Mouse (Mus musculus): Measurements from ENCODE around the gene Trmt44.
"Not testable (repeated sequence)": the region's sequence is repeated elsewhere in the genome, so short reads cannot be mapped to it uniquely, and the experiment has no call there.

Trmt44 gene

DNA sequence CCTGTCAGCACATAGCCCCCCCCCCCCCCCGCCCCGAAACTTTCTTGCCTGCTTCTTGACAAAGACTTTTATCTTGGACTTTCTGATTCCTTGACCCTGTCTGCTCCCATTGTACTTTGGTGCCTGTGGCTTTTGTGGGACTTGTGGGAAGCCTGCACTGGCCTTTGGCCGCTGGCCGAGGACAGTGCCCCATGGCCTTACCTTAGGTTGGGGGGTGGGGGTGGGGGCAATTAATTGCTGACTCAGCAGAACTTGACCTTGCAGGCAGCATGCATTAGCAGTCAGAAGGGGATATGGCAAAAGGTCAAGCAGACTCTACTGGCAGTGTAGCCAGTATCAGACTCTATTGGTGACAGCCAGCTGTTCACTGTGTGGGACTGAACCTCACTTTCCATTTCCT lies 16.6 kb upstream of the Trmt44 start:
- in situ Hi-C loops (cut with MboI, MseI), result loop anchor here (5.0 kb wide), 1 partner anchor 121 kb away; no protein-coding TSS in a partner anchor

DNA sequence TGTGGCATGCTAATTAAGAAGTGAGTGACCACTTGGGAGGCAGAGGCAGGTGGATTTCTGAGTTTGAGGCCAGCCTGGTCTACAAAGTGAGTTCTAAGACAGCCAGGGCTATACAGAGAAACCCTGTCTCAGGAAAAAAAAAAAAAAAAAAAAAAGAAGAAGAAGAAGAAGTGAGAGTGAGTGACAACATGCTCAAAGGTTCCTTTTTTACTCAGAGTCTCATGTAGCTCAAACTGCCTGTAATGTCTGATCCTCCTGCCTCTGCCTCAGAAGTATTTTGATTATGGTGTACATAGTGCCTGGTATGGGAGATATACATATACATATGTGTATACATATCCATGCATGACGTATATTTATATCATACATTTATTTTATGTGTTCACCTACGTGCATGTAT lies 9.4 kb upstream of the Trmt44 start:
- in situ Hi-C loops (cut with MboI, MseI), result not testable (repeated sequence)

DNA sequence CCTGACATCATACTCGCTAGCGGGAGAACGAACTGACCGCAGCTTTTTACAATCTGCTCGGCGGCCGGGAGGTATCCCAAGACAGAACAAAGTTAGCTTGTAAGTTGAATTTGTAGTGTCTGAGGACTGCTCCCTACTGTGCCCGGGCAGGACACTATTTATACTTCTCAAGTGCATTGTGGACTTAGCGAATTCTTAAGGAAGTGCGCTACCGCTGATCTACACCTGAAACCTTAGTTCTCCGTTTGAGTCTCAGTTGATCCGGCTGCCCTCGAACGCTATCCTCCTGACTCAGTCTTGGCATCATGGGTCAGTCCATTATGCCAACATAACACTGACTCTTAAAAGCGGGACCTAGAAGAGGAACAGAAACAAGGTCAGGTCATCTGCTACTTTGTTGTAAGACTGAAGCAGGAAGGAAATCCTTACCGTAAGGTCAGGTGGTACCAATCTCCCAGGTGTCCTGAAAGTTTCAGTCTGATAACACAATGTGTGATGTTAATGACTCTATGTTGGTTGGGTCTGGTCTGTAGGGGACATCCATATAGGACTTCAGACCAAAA lies 8.4 kb upstream of the Trmt44 start:
- in situ Hi-C loops (cut with MboI, MseI), result no loop called here

DNA sequence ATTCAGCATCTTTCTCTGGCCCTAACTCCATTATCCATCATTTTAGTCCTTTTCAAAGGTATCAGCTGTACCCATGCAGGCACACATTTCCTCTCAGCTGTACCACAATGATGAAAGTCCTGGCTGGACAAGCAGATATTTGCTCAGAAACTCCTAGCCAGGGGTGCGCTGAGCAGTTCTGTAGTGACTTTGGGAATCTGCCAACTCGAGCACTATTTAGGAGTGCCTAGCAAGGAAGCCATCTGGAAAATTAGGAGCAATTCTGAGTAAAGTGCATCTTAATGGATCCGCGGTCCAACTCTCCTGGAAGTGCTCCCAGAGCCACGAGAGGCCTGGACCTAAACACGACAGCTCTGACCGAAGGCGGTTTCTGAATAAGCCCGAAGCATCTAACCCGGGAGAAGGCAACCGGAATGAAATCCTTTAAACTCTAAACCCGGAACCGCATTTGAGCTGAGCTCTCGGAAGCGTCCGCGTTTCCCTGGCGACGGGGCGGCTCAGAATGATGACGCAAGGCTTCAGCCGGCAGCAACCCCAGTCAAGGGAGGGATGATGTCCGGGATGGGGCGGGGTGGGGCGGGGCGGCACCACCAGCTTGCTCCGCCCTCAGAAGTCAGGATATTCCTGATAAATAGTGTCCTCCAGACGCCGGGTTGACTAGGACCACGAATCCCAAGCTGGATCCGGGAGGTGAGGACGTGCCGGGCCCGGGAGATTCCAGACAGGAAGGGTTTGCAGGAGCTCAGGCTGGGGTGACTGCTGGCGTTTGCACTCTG lies 7.8 kb upstream of the Trmt44 start, which contains the start of gene Acox3:
TSS of gene Acox3 (plus strand) at position 596 of the 776 bp plus-strand sequence.
- in situ Hi-C loops (cut with MboI, MseI), result no loop called here

DNA sequence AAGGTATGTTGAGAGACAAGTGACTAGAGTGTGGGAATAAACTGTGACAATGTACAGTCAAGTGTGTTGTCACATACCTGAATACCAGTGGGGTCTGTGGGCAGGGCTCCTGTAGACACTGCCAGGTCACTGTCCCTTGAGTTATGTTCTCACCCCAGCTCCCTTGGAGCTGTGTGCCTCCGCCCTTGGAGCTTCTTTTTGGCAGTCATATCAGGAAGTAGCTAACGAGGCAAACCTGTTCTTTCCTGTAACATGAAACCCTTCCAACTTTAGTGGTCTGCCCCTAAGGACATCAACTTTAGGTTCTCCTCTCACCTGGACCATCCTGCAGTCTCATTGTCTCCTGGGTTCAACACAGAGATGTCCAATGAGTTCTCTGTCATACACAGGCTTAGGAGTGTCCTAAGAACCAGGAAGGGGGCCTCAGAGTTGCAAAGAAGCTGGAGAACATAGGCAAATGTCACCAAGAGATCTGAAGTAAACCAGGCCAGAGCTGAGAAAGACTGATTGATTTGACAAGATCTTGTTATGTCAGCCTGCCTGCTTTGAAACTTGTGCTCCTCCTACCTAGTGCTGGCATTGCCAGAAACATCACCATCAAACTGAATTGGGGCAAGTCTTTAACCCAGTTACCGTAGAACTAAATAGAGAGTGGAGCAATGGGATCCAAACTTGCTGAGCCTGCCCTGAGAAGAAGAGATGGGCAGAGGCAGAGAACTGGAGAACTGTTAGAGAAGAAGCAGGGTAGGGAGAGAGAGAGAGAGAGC lies 5.5 kb upstream of the Trmt44 start:
- in situ Hi-C loops (cut with MboI, MseI), result no loop called here

DNA sequence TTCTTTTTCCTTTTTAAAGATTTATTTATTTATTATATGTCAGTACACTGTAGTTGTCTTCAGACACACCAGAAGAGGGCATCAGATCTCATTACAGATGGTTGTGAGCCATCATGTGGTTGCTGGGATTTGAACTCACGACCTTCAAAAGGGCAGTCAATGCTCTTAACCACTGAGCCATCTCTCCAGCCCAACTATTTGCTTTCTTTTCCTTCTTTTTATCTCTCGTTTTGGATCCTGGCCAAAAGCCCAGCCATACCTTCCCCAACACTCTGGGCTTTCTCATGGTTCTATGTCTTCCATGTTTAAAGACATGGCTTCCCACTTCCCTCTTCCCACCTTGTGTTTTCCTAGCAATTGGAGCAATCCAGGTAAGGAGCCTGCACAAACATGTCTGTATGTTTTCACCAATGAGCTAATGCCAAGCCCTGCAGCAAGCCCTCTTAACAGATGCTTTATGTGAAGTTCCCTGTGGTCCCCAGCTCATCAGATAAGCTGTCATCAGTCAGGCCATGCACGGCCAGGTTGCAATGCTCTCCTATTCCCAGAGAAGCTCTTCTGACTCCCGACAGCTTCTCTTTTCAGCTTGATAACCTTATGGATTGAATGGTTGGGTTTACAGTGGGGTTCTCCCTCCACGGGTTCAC lies 4.5 kb upstream of the Trmt44 start:
- in situ Hi-C loops (cut with MboI, MseI), result no loop called here

DNA sequence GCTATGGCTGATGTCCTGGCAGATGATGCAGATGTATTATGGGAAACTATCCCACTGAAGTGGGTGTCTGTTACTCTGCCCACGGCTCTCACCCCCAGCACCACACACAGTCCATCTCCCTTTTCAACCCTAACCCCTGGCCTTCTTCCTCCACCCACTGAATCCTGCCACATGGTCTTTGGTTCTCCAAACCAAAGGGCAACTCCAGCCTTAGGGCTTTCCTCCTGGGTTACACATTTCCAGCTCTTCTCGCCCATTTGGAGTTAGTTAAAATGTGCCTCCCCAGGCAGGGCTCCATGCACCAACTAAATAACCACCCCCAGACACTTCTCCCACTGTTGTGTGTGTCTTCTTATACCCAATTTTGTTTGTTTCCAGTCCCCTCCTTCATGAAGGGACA lies 3.5 kb upstream of the Trmt44 start:
- in situ Hi-C loops (cut with MboI, MseI), result no loop called here

DNA sequence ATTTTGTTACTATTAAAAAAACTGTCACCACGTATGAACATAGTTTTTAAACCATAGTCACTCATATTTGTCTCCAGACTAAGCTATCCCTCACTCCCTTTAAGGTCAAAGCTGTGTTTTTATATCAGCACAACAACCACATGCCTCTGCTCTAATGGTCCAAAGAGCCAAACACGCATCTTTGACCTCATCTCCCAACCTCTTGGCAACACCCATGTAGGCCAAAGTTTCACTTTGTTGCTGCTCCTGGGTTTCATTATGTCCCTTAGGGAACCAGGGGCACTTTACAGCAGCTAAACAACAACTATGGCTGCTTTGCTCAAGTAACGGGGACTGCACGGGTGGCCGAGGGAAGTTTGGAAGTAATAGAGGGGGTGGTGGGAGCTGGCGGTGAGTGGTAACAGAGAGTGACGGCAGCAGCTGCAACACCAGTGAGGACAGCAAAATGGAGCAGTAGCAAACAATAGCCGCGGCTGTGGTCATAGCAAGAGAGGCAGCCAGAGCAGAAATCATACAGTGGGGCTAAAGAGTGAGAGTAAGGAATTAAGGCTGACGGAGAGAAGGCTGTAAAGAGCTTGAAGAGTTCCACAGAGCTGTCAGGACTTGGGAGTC lies 1.6 kb upstream of the Trmt44 start:
- in situ Hi-C loops (cut with MboI, MseI), result no loop called here

DNA sequence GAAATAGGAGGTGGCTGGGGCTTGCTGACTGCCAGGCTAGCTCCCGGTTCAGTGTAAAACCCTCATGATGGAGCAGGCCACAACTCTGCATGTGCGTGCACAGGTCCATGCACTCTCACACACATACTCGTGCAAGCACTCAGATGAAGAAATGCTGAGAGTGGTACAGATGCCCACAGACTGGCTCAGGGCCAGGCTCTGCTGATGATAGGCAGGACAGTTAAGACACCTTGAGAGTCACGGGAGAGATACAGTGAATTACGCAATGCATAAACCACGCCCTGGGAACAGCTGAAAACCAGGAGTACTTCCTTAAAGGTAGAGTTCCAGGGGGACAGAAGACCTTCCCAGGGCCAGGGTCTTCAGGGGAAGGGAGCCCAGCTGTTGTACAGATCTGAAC lies 3.3 kb downstream of the Trmt44 start:
- in situ Hi-C loops (cut with MboI, MseI), result no loop called here

DNA sequence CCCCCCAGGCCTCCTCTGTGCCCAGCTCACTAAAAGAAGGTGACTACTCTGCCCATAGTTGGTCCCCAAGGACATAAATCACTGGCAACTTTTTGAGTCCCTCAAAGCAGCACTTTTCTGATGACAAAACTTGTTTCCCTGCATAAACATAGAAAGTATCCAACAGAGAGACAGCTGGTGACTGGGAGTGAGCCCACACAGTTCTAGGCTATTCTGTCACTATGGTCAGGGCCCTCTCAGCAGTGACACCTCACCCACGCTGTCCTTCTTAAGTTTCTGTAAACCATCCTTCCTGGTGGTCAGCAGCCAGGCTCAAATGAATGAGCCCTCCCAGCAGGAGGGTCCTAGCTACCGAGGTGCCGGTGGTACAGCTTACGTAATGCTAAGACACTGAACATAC lies 8.2 kb downstream of the Trmt44 start:
- in situ Hi-C loops (cut with MboI, MseI), result no loop called here

DNA sequence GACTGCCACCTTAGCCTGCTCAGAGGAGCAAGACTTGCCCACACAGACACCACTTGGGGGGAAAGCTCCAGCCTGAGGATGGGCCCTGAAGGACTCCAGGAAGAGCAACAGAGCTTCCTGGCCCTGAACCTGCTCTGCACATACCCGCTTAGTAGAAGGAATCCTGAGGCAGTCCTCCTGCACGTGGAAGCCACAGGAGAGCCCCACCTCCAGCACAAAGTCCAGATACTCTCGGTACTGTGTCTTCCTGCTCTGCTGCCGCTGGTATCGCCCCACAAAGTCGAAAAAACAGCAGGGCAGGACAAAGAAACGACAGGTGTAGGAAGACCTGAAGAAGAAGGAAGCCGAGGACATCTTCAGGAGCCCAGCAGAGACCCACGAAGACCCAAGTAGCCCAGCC lies 9.7 kb downstream of the Trmt44 start:
- in situ Hi-C loops (cut with MboI, MseI), result no loop called here

DNA sequence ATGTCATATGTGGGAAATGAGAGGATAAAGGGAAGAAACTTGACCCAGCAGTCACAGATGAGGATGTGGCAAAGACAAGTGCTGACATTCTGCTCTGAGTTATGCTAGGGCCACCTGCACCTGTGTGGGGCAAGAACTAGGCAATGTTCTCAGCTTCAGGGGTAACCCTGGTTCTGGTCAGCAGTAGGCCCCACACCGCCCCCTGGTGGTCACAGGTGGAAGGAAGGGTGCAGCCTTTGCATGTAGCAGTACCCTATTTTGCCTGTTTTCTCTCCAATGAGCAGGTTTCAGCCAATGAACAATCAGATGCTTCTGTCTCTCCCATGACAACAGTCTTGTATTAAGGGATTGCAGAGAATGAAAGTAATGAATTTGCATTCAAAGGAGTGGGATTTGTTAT lies 11.4 kb downstream of the Trmt44 start:
- in situ Hi-C loops (cut with MboI, MseI), result no loop called here

DNA sequence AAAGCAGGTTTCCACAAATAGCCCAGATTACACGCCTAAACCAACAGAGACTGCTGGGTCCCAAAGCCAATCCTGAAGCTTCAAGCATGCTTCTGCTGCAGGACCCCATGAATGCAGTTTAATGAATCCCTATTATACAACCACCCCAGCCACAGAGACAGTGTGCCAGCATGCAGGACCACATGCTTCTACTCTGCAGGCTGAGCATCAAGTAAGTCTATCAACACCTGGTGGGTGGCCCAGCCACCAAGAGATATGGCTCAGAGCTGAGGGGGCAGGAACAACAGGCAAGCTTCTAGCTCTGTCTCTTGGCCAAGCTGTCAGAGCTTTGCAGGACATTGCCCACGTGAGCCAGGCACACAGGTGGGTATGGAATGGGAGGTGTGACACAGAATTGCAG lies 12.3 kb downstream of the Trmt44 start:
- in situ Hi-C loops (cut with MboI, MseI), result no loop called here

DNA sequence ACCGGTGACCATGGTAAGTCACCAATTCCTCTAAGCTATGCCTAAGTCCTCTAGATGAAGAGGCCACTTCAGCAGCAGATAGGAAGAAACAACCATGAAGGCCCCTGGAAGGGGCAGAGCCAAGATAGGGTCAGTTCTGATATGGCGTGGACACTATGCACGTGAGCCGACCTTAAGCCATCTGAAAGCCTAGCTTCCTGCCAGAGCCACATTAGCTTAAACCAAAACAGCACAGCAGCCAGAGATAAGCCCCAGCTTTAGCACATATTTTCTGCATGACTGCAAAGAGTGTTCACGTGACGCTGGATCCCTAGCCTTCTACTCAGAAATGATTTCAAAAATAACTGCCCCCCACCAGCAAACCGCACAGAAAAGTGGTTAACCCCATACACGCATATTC lies 15.4 kb downstream of the Trmt44 start:
- in situ Hi-C loops (cut with MboI, MseI), result no loop called here

DNA sequence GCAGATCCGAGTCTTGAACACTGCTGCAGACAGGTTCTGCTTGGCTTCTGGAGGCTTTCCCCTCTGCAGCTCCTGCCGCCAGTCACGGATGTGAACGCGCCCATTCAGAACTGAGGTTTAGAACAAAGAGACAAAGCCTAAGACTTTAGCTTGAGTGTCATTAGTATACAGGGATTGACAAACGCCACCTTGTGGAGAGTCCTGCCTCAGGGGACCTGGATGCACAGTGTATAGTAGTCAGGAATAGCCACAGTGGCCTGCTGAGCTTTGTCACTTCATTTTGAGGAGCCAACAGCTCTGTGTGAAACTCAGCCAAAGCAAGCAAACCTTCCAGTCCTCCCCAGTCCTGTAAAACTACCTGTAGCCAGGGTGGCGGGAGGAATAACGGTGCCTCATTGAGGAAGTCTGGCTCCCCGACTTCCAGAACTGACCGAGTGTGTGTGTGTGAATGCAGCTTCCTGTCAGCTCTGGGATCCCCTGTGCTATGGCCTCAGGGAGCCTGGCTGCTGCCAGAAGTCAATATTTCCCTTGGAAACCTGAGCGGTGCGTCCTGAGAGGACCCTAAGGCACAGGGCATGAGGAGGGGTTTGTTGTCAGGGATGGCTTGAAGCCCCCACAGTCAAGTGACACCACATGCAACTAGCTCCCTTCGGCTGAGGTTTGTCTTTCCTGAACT lies 16.8 kb downstream of the Trmt44 start:
- in situ Hi-C loops (cut with MboI, MseI), result no loop called here

DNA sequence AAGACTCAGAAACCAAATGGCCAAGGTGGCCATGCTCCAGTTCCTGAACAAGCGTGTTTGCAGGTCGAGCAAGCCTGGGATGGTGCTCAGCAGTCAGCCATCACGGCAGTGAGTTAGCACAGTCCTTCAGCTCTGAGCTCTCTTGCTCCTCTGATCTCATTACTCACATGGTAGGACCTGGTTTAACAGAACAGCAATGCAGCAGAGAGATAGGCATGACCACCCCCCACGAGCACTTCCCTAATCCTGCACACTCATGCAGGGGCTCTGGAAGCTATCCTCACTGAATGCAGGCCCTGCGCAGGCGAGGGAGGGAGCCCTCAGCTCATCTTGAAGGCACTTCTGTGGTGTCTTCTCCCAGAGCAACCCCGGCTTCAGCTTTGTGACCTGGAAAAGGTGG lies 18.5 kb downstream of the Trmt44 start:
- in situ Hi-C loops (cut with MboI, MseI), result no loop called here

DNA sequence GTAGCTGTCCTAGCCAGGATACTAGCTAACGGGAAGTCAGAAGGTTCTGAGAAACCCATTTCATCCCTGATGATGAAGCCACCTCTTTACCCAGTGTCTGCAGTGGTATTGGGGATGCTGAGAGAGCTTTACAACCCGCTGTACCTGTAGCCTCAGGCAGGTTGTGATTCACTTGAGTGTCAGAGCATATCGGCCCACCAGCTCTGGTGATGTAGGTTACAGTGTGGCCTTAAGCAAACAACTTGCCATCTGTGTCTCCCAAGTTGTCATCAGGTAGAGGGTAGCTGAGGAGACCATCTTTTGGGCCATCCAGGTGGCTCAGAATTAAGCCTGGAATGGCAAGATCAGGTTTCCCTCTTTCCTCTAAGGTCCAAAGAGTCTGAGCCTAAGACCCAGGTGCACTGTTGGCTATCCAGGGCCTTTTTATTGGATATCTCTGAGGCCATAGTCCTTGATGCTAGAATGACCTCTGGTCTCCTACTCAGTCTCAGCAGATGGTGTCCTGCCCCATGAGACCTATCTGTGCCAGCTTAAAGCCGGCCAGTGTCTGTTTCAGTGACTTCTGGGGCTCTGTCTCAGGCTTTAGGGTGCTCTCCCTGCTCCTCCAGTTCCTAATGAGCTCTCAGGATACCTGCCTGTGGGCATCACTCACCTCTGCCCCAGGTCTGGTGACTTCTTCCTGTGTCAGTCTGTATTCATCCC lies 21.9 kb downstream of the Trmt44 start:
- in situ Hi-C loops (cut with MboI, MseI), result no loop called here

DNA sequence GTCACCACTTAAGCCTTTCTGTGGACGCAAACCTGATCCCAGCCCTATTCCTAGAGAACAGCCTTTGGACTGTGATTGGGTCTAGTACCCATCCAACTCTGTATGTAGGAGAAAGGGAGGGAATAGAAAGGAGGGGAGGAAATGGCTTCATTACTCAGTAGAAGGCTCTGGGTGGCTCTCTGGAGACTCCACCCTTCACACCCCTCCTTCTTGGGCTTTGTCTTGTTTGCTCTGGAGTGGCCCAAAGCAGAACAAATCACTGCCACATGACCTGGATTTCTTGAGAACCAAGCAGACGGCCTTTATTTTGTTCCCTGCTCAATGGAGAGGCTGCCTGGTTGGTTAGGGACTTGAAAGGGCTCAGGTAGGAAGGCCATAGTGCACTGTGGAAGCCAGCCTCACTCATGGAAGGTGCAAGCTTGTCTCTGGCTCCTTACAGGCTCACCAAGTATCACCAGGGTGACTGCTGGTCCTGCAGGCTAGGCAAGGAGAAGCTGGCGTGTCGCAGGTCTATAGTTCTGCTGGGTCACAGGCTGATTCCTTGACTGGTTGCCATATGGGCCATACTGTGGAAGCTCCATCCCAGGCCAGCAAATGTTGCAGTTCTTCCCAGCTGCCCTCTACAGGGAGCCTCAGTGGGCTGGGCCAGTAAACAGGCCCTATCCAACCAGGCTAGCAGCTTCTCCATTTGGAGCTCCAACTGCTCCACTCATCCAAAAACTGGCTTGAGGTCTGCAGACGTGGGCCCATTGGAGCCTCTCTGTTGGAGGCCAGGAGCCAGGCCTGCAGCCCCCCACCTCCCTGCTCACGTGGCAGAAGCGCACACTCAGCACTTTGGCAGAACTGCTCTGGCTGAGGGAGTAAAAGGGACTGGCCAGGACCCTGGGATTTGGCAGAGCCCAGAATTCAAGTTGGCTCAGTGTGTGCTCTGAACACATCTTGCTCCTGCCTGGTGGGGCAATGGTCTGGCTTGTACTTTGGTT lies 22.7 kb downstream of the Trmt44 start:
- in situ Hi-C loops (cut with MboI, MseI), result no loop called here

DNA sequence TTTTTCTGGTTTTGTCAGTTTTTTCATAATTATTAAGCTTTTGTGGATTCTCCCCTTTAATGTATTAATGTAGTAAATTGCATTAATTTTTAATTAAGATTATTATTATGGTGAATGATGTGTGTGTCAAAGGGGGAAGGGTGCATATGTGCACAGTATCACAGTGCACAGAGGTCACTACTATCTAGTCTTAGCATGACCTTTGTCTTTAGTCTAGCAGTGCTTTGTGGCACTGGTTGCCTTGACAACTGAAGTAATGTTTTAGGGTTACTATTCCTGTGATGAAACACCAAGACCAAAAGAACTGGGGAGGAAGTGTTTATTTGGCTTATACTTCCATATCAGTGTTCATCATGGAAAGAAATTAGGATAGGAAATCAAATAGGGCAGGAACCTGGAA lies 28.7 kb downstream of the Trmt44 start:
- in situ Hi-C loops (cut with MboI, MseI), result no loop called here
